Mouse (Mus musculus): ENCODE data around the gene Fbxw4. TPM values are rescaled to one million over a fixed set of nuclear protein-coding genes. Genes with fewer than 3 reads are reported as not detected.

The Fbxw4 gene
- polyA plus RNA-seq, 1 experiment: 81.4 TPM

DNA sequence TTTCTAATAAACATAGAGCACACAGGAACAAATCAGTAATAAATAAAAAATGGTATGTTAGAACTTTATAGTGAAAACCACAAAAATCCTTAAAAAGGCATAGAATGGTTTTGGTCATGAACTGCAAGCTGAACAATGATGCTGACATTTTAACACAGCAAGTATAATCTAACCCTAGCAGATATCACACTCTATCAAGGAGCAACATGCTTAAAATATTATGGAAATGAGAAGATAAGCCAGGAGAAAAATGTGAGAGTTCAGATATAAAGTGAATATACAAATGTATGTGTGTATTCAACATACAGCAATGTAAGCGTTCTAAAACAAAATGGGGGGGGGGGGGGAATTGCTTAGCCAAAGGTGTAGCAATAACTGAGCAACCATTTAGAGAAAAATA lies 2.3 kb downstream of the Fbxw4 start:
- no peaks in the 10 kb centered on the region for H3K27me3 ChIP-seq (ENCODE audit: control insufficient read depth, insufficient read depth, low read length)
- no peak for TF ChIP-seq POLR2A (IDR thresholded peaks at IDR 0.05; ENCODE audit: low read depth, low read length)
- TF ChIP-seq CTCF (IDR thresholded peaks at IDR 0.05; ENCODE audit: extremely low read depth, insufficient read depth, insufficient read length, insufficient replicate concordance): no peak
- peaks cover 3% of the 10 kb centered on the region; the same call in 1 of the 2 replicates for H3K4me1 ChIP-seq (ENCODE audit: control insufficient read depth, insufficient read depth, insufficient read length)
- H3K27ac ChIP-seq (ENCODE audit: insufficient read depth, low read length): no peak overlapping the region
- H3K36me3 ChIP-seq (ENCODE audit: control insufficient read depth, insufficient read depth, low read length): no peaks in the 10 kb centered on the region
- no peak overlapping the region for H3K4me3 ChIP-seq (ENCODE audit: extremely low read depth, insufficient read depth, insufficient read length)
- no peak for DNase-seq (ENCODE audit: low read depth in 1 of 2, low spot score in 2 of 2)
- 86% methylated on average over 1 of the region's 1 CpGs for WGBS

DNA sequence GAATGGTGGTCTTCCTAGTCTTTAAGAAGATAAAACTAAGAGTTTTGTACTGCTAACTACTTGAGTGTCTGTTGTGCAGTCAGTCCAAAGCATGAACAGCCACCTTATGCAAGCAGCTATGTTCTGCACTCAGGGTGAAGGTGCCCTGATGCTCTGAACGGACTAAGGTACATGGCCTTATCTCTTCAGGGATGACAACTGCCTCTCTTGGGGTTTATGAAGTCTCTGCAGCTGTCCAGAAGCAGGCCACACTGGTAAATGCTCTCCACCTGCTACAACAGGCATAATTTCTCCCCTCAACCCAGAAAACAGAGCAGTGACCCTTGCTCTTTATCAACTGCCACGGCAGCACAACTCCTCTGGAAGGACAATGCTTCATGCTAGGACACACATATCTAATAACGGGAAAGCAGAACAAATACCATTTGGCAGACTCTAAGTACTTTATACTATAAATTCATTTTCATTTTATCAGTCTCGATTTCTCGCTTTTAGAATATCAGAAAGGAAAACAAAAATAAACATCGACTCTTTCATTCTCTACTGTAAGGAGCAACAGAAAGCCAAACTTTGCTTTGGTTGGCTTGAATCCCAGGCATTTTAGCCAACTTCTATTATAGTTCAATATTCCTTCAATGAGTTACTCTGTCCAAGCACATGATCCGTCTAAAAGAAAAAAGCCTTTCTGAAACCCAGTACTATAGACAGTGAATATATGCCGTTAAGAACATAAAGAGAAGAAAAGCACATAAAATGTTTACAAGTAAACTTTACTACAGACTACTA lies 3.1 kb downstream of the Fbxw4 start:
- 81% methylated on average over 8 of the region's 8 CpGs for WGBS
- H3K27me3 ChIP-seq (ENCODE audit: control insufficient read depth, insufficient read depth, low read length): no peaks in the 10 kb centered on the region
- no peak for DNase-seq (ENCODE audit: low read depth in 1 of 2, low spot score in 2 of 2)
- H3K36me3 ChIP-seq (ENCODE audit: control insufficient read depth, insufficient read depth, low read length): no peaks in the 10 kb centered on the region
- TF ChIP-seq POLR2A (IDR thresholded peaks at IDR 0.05; ENCODE audit: low read depth, low read length) (no peak), CTCF (IDR thresholded peaks at IDR 0.05; ENCODE audit: extremely low read depth, insufficient read depth, insufficient read length, insufficient replicate concordance) (no peak)
- H3K27ac ChIP-seq (ENCODE audit: insufficient read depth, low read length): no peak overlapping the region
- no peak overlapping the region for H3K4me3 ChIP-seq (ENCODE audit: extremely low read depth, insufficient read depth, insufficient read length)
- peaks cover 5% of the 10 kb centered on the region; the same call in 1 of the 2 replicates for H3K4me1 ChIP-seq (ENCODE audit: control insufficient read depth, insufficient read depth, insufficient read length)

DNA sequence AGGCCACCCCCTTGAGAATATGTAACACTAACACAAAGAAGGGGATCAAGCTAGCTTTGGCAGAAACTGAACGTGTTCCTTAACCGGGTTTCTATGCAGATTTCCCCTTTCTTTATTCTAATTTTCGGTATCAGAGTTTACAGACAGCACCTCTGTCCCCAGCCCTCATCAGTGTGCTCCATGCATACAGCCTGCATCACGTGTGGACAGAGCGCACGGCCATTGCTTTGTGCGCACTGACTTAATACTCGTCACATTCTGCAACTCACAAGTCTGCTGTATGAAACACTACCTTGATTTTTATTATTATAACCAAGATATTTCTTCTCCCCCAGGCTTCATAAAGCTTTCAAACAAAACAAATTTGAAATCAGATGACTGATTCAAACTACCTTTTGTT lies 4.2 kb downstream of the Fbxw4 start:
- H3K4me1 ChIP-seq (ENCODE audit: control insufficient read depth, insufficient read depth, insufficient read length): peaks cover 5% of the 10 kb centered on the region; the same call in 1 of the 2 replicates
- DNase-seq (ENCODE audit: low read depth in 1 of 2, low spot score in 2 of 2): no peak
- no peak overlapping the region for H3K27ac ChIP-seq (ENCODE audit: insufficient read depth, low read length)
- WGBS: 82% methylated on average over 8 of the region's 8 CpGs
- no peak for TF ChIP-seq POLR2A (IDR thresholded peaks at IDR 0.05; ENCODE audit: low read depth, low read length)
- no peak for TF ChIP-seq CTCF (IDR thresholded peaks at IDR 0.05; ENCODE audit: extremely low read depth, insufficient read depth, insufficient read length, insufficient replicate concordance)
- H3K4me3 ChIP-seq (ENCODE audit: extremely low read depth, insufficient read depth, insufficient read length): no peak overlapping the region
- H3K36me3 ChIP-seq (ENCODE audit: control insufficient read depth, insufficient read depth, low read length): no peaks in the 10 kb centered on the region
- no peaks in the 10 kb centered on the region for H3K27me3 ChIP-seq (ENCODE audit: control insufficient read depth, insufficient read depth, low read length)

DNA sequence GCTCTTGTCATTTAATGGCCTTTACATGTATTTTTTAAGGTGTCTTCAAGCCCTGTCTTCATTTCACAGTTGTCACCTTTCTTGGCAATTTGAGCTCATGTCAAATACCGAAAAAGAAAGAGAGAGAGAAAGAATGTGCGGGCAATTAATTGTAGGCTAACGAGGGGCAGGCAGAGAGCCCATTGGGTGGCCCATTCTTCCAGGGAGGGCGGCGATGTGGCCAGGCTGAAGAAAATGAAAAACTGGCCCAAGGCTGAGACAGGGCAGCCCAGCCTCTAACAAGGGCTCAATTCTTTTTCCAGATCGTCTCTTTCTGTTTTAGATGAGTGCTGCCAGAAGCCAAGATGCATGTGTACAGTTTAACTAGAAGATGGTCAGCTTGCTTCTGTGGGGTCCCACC lies 6.1 kb downstream of the Fbxw4 start:
- Histone ChIP-seq H3K27me3 (ENCODE audit: control insufficient read depth, insufficient read depth, low read length) (no peaks in the 10 kb centered on the region), H3K4me1 (ENCODE audit: control insufficient read depth, insufficient read depth, insufficient read length) (peaks cover 2% of the 10 kb centered on the region; the same call in 1 of the 2 replicates), H3K36me3 (ENCODE audit: control insufficient read depth, insufficient read depth, low read length) (no peaks in the 10 kb centered on the region), H3K4me3 (ENCODE audit: extremely low read depth, insufficient read depth, insufficient read length) (no peak overlapping the region), H3K27ac (ENCODE audit: insufficient read depth, low read length) (no peak overlapping the region)
- DNase-seq (ENCODE audit: low read depth in 1 of 2, low spot score in 2 of 2): no peak
- WGBS: 92% methylated on average over 6 of the region's 6 CpGs
- TF ChIP-seq POLR2A (IDR thresholded peaks at IDR 0.05; ENCODE audit: low read depth, low read length) (no peak), CTCF (IDR thresholded peaks at IDR 0.05; ENCODE audit: extremely low read depth, insufficient read depth, insufficient read length, insufficient replicate concordance) (no peak)

DNA sequence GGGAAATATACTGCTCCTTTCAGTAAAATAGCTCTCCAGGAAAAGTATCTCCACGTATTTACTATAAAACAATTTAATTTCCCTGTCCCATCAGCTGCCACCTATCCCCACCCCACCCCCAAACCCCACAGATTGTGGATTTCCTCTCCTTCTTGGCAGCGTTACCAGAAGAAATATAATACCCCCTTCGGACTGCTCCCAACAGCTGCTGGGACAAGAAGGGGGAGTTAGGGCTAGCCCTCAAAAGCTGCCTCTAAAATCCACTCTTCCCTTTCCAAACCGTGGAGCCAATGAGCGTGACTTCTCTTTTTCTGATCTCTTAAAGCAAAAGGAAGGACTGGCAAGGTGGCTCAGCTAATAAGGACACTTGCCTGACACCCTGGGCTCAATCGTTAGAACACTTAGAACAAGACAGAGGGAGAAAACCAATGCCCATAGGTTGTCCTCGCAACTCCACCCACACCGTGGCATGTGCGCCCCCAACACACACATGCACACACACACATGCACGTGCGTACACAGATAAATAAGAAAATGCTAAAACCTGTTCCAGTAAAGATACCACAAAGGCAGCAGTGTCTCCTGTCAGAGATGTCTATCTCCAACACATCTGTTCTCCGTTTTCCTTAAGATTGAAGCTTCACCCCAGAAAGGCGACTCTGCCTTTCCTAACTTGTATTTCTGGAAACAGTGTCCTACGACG lies 7.7 kb downstream of the Fbxw4 start:
- H3K4me1 ChIP-seq (ENCODE audit: control insufficient read depth, insufficient read depth, insufficient read length): peaks cover 2% of the 10 kb centered on the region; the same call in 1 of the 2 replicates
- DNase-seq (ENCODE audit: low read depth in 1 of 2, low spot score in 2 of 2): no peak
- H3K4me3 ChIP-seq (ENCODE audit: extremely low read depth, insufficient read depth, insufficient read length): no peak overlapping the region
- H3K27ac ChIP-seq (ENCODE audit: insufficient read depth, low read length): no peak overlapping the region
- H3K27me3 ChIP-seq (ENCODE audit: control insufficient read depth, insufficient read depth, low read length): no peaks in the 10 kb centered on the region
- TF ChIP-seq CTCF (IDR thresholded peaks at IDR 0.05; ENCODE audit: extremely low read depth, insufficient read depth, insufficient read length, insufficient replicate concordance): no peak
- no peak for TF ChIP-seq POLR2A (IDR thresholded peaks at IDR 0.05; ENCODE audit: low read depth, low read length)
- no peaks in the 10 kb centered on the region for H3K36me3 ChIP-seq (ENCODE audit: control insufficient read depth, insufficient read depth, low read length)
- 24% methylated on average over 15 of the region's 15 CpGs for WGBS

DNA sequence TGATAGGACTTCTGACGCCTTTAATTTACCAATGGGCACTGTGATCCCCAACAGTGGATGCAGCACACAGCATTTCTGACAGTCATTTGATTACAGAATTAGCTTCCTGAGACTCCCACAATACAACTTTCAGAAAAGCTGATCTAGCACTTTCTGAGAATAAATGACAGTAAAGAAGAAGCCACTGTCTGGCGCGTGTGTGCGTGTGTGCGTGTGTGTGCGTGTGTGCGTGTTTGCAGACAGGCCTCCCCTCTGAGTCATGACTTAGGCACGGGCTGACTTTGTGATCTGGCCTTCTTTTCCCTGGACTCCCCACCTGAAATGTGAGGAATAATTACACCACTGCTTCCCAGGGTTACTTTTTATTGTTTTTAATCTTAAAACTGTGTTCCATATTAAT lies 8.6 kb downstream of the Fbxw4 start:
- TF ChIP-seq CTCF (IDR thresholded peaks at IDR 0.05; ENCODE audit: extremely low read depth, insufficient read depth, insufficient read length, insufficient replicate concordance): no peak
- no peak for TF ChIP-seq POLR2A (IDR thresholded peaks at IDR 0.05; ENCODE audit: low read depth, low read length)
- Histone ChIP-seq H3K36me3 (ENCODE audit: control insufficient read depth, insufficient read depth, low read length) (no peaks in the 10 kb centered on the region), H3K4me3 (ENCODE audit: extremely low read depth, insufficient read depth, insufficient read length) (no peak overlapping the region), H3K27ac (ENCODE audit: insufficient read depth, low read length) (no peak overlapping the region), H3K27me3 (ENCODE audit: control insufficient read depth, insufficient read depth, low read length) (no peaks in the 10 kb centered on the region), H3K4me1 (ENCODE audit: control insufficient read depth, insufficient read depth, insufficient read length) (peaks cover 2% of the 10 kb centered on the region; the same call in 1 of the 2 replicates)
- 89% methylated on average over 8 of the region's 8 CpGs for WGBS
- no peak for DNase-seq (ENCODE audit: low read depth in 1 of 2, low spot score in 2 of 2)

Measured in spleen, adult 2 months (tissue).